Mouse (Mus musculus): ENCODE data around the gene Cdkal1. TPM values are rescaled to one million over a fixed set of nuclear protein-coding genes. Genes with fewer than 3 reads are reported as not detected.

Gene Cdkal1
- 10 to 100 TPM; 25.5 to 36.4 (median 32.8) TPM for total RNA-seq (2022)

GRCm38 (mm10) chr13:29855281-29856031 is at the start of gene Cdkal1:
Gene Cdkal1 (minus strand): TSS chr13:29855674.
- peak; percentile 68 to 81 for DNase-seq (ENCODE audit: low spot score in 2 of 2)

- DNase-seq (ENCODE audit: low spot score in 2 of 2): no peak
Observed at GRCm38 (mm10) chr13:29903341-29903740, 47.9 kb upstream of the Cdkal1 start.

DNA sequence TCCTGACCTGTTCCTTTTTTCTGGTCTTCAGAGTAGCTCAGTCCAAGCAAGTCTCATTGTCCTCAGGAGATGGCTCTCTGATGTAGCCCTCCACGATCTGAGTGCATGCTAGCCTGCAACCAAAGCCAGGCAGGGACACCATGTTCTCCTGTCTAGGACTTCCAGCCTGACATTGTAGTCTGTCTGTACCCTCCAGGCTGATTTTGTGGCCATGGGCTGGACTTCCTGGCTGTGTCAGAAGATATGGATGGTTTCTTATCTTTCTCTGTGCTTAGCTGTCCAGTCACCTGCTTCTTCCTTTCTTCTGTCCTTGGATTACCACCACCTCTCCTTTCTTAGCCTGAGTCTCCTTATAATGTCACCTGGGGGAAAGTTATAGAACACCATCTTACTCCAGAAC is 47.2 kb upstream of the Cdkal1 start:
- no peak for DNase-seq (ENCODE audit: low spot score in 2 of 2)

GRCm38 (mm10) chr13:29901641-29902040 is 46.2 kb upstream of the Cdkal1 start:
- no peak for DNase-seq (ENCODE audit: low spot score in 2 of 2)

DNA sequence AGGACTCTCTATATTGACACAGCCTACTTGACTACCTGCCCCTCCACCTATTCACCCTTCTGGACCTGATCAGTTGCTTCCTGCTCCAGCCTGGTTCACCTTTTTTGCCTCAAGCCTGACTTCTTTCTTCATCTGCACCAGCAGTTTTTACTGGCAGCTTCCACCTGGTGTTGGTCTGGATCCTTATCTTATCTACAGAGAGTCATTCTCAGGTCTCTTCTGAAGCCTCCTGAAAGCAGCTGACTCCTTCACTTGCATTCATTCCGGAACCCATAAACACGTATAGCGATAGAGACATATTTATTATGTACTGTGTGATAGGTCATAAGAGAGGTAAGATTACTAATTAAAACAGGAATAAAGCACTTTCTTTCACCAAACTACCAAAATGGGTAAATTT is 11.3 kb upstream of the Cdkal1 start:
- DNase-seq (ENCODE audit: low spot score in 2 of 2): no peak

- no peak for DNase-seq (ENCODE audit: low spot score in 2 of 2)
Observed at GRCm38 (mm10) chr13:29864331-29864730, 8.9 kb upstream of the Cdkal1 start.

- no peak for DNase-seq (ENCODE audit: low spot score in 2 of 2)
Observed at GRCm38 (mm10) chr13:29860087-29860486, 4.6 kb upstream of the Cdkal1 start.

- no peak for DNase-seq (ENCODE audit: low spot score in 2 of 2)
Observed at GRCm38 (mm10) chr13:29857436-29857835, 2.0 kb upstream of the Cdkal1 start.

DNA sequence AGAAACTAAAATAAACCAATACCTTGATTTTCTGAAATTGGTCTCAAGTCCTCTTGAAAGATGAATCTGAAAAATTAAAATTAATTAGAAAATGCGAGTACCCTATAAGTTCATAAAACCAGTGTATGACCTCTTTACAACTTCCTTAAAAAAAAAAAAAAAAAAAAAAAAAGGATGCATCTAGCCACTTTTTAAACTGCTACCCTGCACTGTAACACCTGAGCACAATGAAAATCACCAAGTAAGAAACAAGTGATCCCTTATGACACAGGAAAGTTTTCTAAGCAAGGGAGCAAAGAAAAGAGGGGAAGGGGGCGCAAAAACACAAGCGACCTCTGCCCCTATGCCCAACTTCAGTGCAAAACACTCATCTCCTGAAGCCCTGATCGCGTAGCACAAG is 598 bp downstream of the Cdkal1 start:
- DNase-seq (ENCODE audit: low spot score in 2 of 2): no peak

DNA sequence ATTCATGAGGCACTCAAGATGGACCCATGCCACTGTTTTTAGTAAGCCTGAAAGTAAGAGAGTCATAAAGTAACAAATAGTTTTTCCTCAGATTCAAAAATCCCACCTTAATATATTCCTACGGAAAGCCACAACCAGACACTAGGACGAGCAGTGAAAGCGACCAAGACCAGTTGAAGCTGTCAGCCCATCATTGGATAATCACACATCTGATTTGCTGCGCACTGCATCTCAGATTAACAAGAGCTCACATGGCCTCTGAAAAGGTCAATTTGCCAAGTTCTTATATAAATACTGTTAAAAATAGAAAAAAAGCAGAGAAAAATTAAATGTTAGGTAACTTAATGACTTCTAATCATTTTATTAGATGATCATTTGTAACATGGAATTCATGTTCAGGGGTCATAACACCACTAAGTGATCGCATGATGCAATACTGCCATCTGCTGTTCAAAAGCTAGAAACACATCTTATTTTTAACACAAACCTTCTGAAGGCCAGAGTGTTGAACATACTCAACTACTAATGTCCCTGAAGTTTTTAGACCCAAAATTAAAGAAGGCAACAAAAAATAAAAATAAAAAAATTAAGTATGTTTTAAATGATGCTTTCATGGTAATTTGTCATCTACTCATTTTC is 16.9 kb downstream of the Cdkal1 start:
- no peak for DNase-seq (ENCODE audit: low spot score in 2 of 2)

DNA sequence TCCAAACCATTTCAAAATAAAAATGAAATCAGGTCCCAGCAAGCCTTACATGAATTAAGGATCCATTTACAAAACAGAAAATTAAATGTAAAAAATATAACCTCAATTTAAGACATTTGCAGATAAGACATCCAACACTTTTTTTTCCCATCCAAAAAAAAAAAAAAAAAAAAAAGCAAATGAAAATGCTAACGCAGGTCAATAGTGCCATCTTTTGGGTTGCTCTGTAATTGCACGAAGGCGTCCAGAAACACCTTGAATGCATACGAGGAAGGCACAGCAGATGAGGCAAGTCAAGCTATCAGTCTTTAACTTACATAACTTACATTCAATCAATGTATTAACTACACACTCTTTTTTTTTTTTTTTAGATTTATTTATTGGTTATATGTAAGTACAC is 20.3 kb downstream of the Cdkal1 start:
- DNase-seq (ENCODE audit: low spot score in 2 of 2): peak in 1 of 2 experiments; percentile 10

GRCm38 (mm10) chr13:29833751-29834150 is 21.7 kb downstream of the Cdkal1 start:
- DNase-seq (ENCODE audit: low spot score in 2 of 2): no peak

DNA sequence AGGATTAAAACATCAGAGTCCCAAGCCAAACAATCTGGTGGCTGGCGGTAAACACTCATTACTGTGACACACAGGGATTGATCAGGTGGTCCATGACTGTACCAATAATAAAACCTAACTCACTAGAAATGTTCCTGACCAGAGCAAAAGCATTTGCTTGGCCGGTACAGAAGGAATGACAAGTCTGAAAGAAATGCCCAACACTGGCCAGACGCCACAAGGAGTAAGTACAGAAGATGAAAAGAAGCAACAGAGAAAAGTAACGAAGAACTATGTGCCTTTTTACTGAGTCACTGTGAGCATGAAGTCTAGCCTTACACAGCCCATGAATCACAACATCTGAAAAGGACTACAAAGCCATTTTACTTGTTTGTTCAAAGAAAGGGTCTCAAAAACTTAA is 24.3 kb downstream of the Cdkal1 start:
- DNase-seq (ENCODE audit: low spot score in 2 of 2): no peak

DNA sequence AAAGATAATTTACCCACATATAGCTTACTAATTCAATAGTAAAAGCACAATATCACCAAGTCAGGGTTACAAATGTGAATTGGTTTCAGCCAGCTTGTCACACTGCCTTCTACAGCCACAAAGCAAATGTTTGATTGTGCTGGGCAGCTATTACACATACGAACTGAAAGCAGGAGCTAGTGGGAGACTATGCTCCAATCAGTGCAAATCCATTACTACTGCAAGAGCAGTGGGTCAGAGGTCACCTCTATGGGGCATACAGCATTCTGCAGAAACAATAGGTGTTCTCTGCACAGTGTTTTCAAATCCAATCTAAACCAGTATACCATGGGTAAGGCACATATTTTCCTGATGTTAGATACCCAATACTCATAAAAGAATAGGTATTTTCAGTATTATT is 27.4 kb downstream of the Cdkal1 start:
- no peak for DNase-seq (ENCODE audit: low spot score in 2 of 2)

GRCm38 (mm10) chr13:29826469-29826868 is 29.0 kb downstream of the Cdkal1 start:
- no peak for DNase-seq (ENCODE audit: low spot score in 2 of 2)

DNA sequence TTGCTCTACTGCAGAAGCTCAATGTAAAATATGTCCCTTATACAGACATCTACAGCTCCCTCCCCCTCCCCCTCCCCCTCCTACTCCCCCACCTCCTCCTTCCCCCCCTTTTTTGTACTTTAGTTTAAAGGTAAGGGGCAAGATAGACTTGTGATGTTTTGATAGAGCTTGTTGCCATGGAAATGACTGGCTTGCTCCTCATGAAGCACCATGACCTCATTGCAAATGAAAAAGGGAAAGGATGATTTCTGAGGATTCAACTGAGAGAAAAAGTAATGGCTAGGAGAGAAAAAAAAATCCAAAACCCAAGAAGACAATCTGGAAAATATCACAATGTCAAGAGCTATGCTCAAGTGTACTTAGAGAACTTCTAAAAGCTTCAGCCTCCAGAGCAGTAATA is 29.4 kb downstream of the Cdkal1 start:
- no peak for DNase-seq (ENCODE audit: low spot score in 2 of 2)

DNA sequence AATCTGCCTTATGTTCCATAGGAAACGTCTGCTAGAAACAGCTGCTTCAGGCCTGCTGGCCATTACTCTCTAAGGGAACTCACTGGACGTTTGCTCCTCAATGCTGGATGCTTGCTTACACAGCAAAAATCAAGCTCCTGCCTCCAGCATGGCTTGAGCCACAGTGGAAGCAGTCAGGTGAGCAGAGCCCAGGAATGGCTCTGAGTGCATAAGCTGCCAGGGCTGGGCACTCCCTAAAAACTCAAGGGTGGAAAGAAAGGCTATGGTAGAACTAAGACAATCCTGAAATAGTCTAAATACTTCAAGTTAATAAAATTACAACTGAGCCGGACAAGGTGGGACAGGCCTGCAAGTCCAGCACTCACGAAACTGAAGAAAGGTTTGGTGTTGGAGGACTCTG is 30.7 kb downstream of the Cdkal1 start:
- DNase-seq (ENCODE audit: low spot score in 2 of 2): no peak

DNA sequence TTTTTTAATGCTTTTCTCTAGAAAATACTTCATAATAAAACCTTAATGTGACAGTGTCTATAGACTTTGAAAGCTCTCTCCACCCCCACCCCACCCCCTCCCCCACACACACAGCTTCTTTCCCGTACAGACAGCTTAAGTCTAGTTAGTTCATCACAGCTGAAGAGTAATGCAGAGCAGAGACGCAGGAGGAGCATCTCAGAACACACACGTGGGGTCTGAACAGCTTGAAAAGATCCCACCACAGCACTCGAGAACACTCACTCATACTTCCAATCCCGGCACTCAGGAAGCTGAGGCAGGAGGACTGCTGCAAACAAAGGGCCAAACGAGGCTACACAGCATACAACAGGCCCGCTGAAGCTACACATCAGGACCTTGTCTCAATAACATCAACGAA is 31.1 kb downstream of the Cdkal1 start:
- no peak for DNase-seq (ENCODE audit: low spot score in 2 of 2)

DNA sequence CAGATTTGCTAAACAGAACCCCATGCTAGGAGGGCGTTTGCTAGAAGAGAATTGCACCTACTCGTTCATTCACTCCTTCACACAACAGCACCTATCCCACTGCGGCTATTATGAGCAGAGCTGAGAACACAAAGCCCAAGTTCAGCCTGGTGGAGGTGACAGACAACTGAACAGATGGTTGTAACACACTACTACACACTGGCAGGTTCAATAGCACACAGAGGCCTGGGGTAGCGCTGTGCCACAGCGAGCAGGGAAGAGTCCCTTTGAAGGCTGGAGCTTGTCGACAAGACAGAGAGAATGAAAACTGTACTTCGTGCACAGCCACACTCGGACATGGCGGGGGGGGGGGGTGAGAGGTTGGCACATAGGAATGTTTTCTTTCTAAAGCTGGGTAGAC is 31.6 kb downstream of the Cdkal1 start:
- no peak for DNase-seq (ENCODE audit: low spot score in 2 of 2)

DNA sequence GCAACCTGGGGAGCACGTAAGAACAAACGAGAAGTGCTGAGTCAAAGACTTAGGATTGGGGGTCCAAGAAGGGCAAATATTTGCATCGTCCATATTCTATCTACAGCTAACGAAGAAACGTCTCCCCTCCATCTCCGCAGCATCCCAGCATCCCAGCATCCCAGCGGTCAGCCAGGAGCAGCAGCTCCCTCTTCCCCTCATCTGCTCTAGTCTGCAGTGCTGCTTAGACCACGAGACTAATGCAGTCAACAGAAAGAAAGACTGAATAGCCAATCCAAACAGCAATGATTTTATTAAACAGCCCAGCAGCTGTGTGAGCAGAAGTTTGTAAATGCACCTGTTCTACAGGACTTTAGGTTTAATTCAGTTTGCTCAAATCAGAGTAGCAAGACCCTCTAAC is 32.0 kb downstream of the Cdkal1 start:
- no peak for DNase-seq (ENCODE audit: low spot score in 2 of 2)

DNA sequence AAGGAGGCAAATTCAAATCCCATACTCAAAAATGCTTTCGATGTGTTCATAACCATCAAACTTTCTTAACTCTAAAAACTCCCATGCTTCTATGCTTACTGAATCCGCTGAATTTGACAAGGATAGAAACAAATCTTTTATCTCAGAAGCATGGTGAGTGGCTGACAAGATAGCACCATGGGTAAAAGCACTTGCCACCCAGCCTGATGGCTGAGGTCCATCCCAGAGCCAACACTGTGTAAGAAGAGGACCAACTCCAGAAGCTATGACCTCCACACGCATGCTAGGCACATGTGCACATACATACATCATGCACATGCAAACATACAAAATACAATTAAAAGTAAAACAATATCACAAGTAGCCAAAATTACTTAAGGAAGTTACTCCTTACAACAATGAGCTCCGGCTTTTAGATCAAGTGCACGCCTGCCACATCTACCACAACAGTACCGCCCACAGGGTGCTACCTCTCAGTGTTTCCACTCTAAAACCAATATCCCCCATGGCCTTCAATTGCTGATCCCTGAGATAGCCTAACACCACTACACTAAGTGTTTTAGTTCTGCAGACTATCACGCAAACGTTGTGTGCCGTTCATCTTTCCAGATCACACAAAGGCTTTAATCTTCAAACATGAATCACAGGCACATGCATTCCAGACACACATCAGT is 35.4 kb downstream of the Cdkal1 start:
- DNase-seq (ENCODE audit: low spot score in 2 of 2): no peak

DNA sequence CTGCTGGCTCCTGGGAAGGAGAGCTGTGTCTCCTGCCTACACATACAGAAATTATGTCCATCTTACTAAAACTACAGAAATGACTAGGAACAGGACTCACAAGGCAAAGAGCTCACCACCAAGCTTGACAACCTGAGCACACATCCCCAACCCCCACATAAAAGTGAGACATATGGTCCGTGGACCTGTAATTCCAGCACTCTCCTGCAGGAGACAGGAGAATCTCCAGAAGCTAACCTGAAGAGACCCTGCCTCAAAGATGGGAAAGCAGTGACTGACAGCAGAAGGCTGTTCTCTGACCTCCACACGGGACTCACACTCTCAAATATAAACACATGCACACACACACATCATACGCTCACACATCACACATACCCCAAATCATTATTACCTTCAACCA is 36.3 kb downstream of the Cdkal1 start:
- DNase-seq (ENCODE audit: low spot score in 2 of 2): no peak

- no peak for DNase-seq (ENCODE audit: low spot score in 2 of 2)
Observed at GRCm38 (mm10) chr13:29818314-29818713, 37.2 kb downstream of the Cdkal1 start.
